Mouse (Mus musculus): Measurements from ENCODE around the gene Mettl17.
"Not testable (repeated sequence)": the region's sequence is repeated elsewhere in the genome, so short reads cannot be mapped to it uniquely, and the experiment has no call there.

The Mettl17 gene

DNA sequence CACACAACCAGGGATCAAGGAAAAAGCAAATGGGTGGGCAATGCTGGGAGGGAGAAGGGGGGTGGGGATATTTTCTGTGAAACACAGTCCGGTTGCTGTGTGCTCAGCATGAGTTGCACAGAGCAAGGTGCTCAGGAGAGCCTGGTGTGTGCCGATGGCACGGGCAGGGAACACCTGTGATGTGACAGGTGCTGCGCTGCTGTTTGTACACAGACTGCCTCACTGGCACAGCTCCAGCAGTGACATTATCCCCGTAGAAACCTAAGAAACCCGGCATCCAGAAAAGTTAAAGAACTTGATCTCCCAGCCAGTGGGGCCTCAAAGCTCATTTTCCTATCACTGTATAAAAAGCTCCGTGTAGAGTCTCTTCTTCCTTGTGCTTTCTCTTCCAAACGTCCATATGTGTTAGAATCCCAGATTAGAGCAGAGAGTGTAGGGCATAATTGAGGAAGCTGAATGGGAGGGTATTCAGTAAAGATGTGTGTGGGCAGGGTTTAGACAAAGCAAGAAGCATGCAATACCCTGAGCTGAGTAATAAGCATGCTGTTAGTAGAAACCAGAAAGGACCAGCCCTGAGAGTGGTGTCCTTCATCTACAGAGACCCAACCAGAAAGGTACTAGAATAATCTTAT is 12.0 kb downstream of the Mettl17 start:
- no peak for DNase-seq (ENCODE audit: low read depth)

DNA sequence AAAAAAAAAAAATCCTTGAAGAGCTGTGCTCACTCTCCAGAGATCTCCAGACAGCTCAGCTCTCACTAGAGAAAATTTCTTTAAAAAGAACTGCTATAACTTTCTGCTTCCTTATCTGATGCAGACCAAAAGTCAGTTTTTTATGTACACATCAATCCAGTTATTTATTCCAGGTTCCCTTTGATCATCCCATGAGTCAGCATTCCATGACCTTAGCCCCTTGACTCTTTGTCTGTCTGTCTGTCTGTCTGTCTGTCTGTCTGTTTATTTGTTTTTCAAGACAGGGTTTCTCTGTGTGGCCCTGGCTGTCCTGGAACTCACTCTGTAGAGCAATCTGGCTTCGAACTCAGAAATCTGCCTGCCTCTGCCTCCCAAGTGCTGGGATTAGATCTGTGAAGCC is 14.7 kb downstream of the Mettl17 start:
- DNase-seq (ENCODE audit: low read depth): no peak

GRCm38 (mm10) chr14:51902806-51903710 is 18.4 kb downstream of the Mettl17 start:
- DNase-seq (ENCODE audit: low read depth): no peak

- DNase-seq (ENCODE audit: low read depth): no peak
Observed at GRCm38 (mm10) chr14:51903782-51904181, 19.1 kb downstream of the Mettl17 start.

DNA sequence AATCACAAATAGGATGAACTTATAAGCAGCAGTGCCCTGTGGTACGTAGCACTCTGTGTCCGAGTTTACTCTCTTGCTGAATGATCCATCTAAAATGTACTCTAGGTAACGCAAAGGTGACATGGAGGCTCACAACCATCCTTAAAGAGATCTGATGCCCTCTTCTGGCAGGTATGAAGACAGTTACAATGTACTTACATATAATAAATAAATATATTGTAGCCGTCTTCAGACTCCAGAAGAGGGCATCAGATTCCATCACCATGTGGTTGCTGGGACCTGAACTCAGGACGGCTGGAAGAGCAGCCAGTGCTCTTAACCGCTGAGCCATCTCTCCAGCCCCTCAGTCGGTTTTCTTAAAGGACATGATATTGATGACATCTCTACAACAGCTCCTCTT is 20.1 kb downstream of the Mettl17 start:
- DNase-seq (ENCODE audit: low read depth): no peak

- no peak for DNase-seq (ENCODE audit: low read depth)
Observed at GRCm38 (mm10) chr14:51906102-51906501, 21.5 kb downstream of the Mettl17 start.

DNA sequence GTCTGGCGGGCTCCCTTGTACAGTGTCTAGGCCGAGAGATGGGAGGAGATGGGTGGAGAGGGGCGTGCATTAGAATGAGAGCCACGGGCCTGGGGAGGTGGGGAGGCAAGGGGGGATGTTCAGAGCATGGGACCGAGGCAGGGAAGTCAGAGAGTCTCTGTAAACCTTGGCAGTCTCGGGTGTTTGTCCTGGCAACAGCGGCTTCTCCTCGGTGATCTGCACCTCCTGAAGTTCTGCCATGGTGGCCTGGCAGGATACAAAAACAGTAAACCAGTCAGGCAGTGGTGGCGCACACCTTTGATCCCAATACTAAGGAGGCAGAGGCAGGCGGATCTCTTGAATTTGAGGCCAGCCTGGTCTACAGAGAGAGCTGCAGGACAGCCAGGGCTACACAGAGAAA is 26.7 kb downstream of the Mettl17 start:
- no peak for DNase-seq (ENCODE audit: low read depth)

- DNase-seq (ENCODE audit: low read depth): no peak
Observed at GRCm38 (mm10) chr14:51912391-51913061, 27.9 kb downstream of the Mettl17 start.

DNA sequence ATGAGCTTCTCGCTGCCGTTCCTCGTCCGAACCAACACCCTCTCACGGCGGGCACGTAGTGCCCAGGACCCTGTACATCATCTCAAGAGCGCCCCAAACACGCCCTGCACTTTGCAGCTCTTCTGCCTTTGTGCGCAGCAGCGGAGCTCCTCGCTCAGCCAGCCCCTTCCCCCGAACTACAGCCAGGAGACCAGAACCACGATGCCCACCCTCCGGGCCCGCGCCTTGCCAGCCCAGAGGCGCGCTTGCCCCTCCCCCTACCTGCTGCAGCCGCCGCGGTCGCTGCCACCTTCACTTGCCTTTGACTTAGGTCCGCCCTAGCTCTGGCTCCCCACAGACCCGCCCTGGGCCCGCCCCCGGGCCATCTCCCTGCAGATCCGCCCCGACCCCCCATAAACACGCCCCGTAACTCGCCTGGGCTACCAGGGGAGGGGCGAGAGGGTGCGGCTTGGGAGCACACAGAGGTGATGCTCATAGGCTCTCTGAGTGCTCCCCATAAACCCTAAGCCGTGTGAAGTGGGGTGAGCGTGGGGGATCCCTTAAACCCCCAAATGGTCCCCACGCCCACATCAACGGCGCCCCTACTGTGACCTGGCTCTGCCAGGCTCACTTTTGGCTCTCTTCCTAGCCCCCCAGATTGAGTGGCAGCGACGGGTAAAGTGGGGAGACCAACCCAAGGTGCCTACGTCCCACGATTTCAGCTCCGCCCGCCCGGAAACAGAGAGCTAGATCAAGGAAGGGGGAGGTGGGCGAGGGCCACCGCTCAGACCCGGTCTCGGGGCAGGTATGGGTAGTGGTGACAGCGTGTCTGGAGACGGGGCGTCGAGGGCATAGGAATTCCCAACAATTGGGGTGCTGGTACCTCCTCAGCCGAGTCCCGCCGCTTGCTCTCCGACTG is 28.7 kb downstream of the Mettl17 start:
- peak; percentile 52 for DNase-seq (ENCODE audit: low read depth)

GRCm38 (mm10) chr14:51913960-51914762 is 29.5 kb downstream of the Mettl17 start, which contains the start of gene Ndrg2:
TSS of gene Ndrg2 (minus strand) at chr14:51914158.
- DNase-seq (ENCODE audit: low read depth): no peak

DNA sequence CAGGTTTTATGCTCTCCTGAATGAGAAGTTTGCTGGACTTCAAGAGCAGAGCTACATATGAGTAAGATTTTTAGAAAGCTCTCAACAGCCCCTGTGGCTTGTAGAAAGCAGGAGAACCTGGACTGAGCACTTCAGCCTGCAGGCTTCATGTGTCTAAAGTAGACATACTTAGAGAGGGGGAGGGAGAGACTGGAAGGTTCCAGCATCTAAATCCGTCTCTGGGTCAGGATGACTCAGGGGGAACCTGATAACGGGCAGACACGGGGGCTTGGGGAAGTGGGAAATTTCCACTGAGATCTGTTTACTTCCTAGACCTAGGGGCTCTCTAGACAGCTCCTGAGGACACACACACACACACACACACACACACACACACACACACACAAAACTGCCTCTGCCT is 30.4 kb downstream of the Mettl17 start:
- no peak for DNase-seq (ENCODE audit: low read depth)

DNA sequence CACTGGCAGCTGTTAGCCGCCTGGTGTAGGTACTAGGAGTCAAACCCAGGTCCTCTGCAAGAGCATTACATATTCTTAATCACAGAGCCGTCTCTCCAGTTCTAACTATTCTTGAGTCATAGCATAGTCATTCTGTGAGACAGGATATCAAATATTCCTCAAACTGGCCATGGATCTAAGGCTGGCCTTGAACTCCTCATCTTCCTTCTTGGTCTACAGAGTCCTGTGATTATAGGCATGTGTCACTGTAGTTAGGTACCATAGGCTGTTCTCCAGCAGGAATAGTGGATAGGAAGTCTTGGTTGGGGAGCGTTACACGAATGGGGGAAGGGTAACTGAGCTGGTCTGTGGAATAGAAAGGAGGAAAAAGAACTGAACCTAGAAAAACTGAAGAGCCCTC is 31.9 kb downstream of the Mettl17 start:
- DNase-seq (ENCODE audit: low read depth): no peak

- DNase-seq (ENCODE audit: low read depth): no peak
Observed at GRCm38 (mm10) chr14:51918125-51918524, 33.5 kb downstream of the Mettl17 start, which contains the start of gene Tppp2. TSS of gene Tppp2 (plus strand) at chr14:51918425.

DNA sequence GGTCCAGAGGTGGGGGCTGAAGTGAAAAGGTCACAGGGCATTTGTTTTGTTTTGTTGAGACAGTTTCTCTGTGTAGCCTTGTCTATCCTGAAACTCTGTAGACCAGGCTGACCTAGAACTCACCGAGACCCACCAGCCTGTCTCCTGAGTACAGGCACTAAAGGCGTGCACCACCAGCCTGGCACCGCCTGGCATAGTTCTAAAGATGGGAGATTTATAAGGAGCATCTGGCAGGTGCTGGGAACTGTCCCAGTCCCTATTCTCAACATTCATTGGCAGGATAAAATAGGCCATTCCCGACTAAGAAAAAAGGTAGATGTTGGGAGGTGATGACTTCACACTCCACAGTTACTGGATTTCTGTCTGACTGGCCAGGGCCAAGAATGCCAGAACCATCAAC is 34.3 kb downstream of the Mettl17 start:
- no peak for DNase-seq (ENCODE audit: low read depth)

DNA sequence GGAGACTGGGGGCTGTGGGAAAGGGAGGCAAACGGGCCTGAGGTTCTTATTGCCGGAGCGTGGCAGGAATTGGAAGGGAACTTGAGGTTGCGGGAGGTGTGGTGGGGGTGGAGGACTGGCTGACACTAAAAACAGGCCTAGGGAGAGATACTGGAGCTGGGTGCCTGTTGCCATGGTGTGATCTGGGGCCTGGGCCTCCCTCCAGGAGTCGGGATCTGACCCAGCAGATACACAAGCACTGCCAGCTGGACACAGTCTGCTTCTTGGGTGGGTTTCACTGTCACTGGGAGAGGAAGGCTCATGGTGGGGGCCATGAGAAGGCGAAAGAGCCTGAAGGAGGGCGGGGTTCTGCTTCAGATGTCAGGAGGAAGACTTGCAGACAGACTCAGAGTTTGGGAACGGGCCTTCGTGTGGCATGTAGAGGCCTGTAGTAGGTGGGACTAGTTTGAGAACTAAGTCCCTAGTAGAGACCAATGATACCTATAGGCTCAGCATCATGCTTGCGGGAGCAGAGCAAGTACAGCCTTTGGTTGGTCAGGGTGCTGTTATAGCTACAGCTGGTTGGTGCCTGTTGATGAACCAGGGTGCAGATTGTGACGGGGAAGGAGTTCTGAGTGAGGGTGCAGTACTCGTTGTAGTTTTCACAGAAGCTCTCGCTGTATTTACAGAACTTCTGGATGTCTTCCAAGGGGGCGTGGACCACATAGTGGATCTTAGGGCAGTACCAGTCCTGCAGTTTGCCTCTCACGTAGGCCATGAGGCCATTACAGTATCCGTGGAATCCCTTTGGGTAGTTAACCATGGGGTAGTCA is 37.3 kb downstream of the Mettl17 start:
- DNase-seq (ENCODE audit: low read depth): no peak

- DNase-seq (ENCODE audit: low read depth): no peak
Observed at GRCm38 (mm10) chr14:51922571-51922865, 37.9 kb downstream of the Mettl17 start, which contains the start of gene Rnase13. TSS of gene Rnase13 (minus strand) at chr14:51922773.

DNA sequence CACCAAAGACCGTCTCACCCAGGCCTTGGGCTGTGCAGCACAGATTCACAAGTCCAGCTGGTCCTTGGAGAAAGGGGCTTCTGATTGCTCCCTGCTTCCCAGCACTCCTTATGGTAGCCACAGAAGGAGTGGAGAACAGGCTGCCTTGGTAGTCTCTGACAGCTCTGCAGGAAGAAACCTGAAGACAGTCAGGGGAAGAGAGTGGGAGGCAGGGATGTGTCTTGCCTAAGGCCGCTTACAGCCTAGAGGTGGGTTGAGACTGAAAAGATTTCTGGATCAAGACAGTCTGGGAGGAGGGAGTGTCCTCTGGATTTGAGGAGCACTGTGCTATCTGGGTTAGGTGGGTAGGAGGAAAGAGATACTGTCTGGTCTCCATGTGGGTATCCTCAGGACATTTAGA is 38.3 kb downstream of the Mettl17 start:
- DNase-seq (ENCODE audit: low read depth): no peak

- no peak for DNase-seq (ENCODE audit: low read depth)
Observed at GRCm38 (mm10) chr14:51923492-51923891, 38.9 kb downstream of the Mettl17 start.

DNA sequence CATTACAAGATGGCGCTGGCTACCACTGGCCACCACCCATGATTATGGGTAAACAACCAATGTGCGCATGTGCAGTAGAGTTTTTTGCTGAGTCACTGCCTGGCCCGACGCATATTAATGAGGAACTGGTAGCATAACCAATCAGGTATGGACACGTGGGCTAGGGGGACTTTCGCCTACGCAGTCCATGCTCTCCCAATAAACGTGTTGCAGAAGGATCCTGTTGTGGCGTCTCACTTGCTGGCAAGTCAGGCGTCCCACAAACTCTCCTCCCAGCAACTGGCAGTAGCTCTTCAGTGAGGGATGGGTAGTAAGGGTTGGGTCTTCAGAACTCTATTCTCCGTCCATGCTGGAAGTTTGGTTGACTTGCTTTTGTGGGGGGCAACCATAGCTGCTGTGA is 42.3 kb downstream of the Mettl17 start:
- DNase-seq (ENCODE audit: low read depth): not testable (repeated sequence)

- DNase-seq (ENCODE audit: low read depth): no peak
Observed at GRCm38 (mm10) chr14:51929309-51929943, 44.8 kb downstream of the Mettl17 start.
